Mouse (Mus musculus) MEL (cell line): ENCODE results near the gene Cnih3.
A peak's percentile ranks its signal among the peaks of the same experiment; 100 is the strongest.

Experiments
- CHD1 ChIP-seq: IDR thresholded peaks from 2 replicates; pipeline ENCODE4 v1.6.1; 2012; ENCODE audit warnings: low read depth, mild to moderate bottlenecking, inconsistent platforms, low read length, improper control_type of control experiment
- CTCF ChIP-seq, 3 experiments: IDR thresholded peaks in 2 of 3; conservative IDR thresholded peaks in 1 of 3; 2 replicates each; pipeline ENCODE4 v1.5.1; 2011 to 2012; ENCODE audit warnings: low read length in 3 of 3, low read depth in 2 of 3, mild to moderate bottlenecking in 2 of 3, improper control_type of control experiment in 1 of 3, inconsistent platforms in 1 of 3, mixed read lengths in 1 of 3, moderate library complexity in 1 of 3; ENCODE audit not compliant: control insufficient read depth in 1 of 3, insufficient read depth in 1 of 3, poor library complexity in 1 of 3, severe bottlenecking in 1 of 3
- E2F4 ChIP-seq: IDR thresholded peaks from 2 replicates; pipeline ENCODE4 v1.6.1; 2011; ENCODE audit warnings: low read depth, low read length, improper control_type of control experiment, borderline replicate concordance
- ELF1 ChIP-seq: IDR thresholded peaks from 2 replicates; pipeline ENCODE4 v1.6.1; 2014; ENCODE audit warnings: low read depth, mild to moderate bottlenecking, inconsistent platforms, low read length, improper control_type of control experiment, moderate library complexity
- EP300 ChIP-seq, 2 experiments: IDR thresholded peaks; 2 replicates each; pipeline ENCODE4 v1.6.1; 2011; ENCODE audit warnings: improper control_type of control experiment in 2 of 2, low read length in 2 of 2, low read depth in 1 of 2, mild to moderate bottlenecking in 1 of 2
- JUND ChIP-seq: IDR thresholded peaks from 2 replicates; pipeline ENCODE4 v1.6.1; 2011; ENCODE audit warnings: low read depth, mild to moderate bottlenecking, improper control_type of control experiment, low read length
- MAFK ChIP-seq: IDR thresholded peaks from 2 replicates; pipeline ENCODE4 v1.6.1; 2011; ENCODE audit warnings: low read depth, mild to moderate bottlenecking, low read length, improper control_type of control experiment, borderline replicate concordance
- MXI1 ChIP-seq: IDR thresholded peaks from 2 replicates; pipeline ENCODE4 v1.6.1; 2011; ENCODE audit warnings: mild to moderate bottlenecking, low read depth, low read length, improper control_type of control experiment
- POLR2A ChIP-seq, 2 experiments: IDR thresholded peaks; 2 replicates each; pipeline ENCODE4 v1.6.1; 2011 to 2012; ENCODE audit warnings: low read length in 2 of 2, mild to moderate bottlenecking in 2 of 2, control low read depth in 1 of 2, improper control_type of control experiment in 1 of 2, low read depth in 1 of 2, moderate library complexity in 1 of 2; ENCODE audit not compliant: control insufficient read depth in 1 of 2, insufficient read depth in 1 of 2, poor library complexity in 1 of 2
- USF2 ChIP-seq, 2 experiments: IDR thresholded peaks; 2 replicates each; pipeline ENCODE4 v1.6.1; 2011 to 2012; ENCODE audit warnings: improper control_type of control experiment in 2 of 2, low read length in 2 of 2, borderline replicate concordance in 1 of 2, inconsistent platforms in 1 of 2, low read depth in 1 of 2, mild to moderate bottlenecking in 1 of 2; ENCODE audit not compliant: insufficient read depth in 1 of 2
- ZNF384 ChIP-seq: IDR thresholded peaks from 2 replicates; pipeline ENCODE4 v1.6.1; 2012; ENCODE audit warnings: low read depth, mild to moderate bottlenecking, inconsistent platforms, low read length, improper control_type of control experiment

DNA sequence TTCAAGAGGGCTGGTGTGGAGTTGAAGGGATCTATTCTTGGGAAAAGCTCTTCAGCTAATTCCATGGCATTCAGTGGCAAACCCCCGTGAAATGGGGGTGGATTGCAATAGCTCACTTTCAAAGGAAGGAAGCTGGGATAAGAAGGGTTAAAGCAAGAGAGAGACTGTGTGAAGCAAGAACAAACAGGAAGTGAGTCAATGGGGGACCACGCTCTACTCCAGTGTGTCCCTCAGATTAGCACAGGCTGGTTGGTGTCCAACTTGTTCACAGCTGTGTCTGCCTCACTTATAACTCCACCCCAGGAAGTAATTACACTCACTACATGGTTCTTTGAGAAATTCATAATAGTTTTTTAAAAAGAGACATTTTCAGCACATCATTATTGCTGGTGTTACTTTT lies 19.8 kb upstream of the Cnih3 start:
- TF ChIP-seq MXI1 (peak; percentile 51; the same call in 1 of the 2 replicates), POLR2A (IDR thresholded peaks at IDR 0.05; ENCODE audit: control insufficient read depth in 1 of 2, insufficient read depth in 1 of 2, low read depth in 1 of 2, low read length in 2 of 2, poor library complexity in 1 of 2) (no peak), CHD1 (no peak), E2F4 (no peak), CTCF (IDR thresholded peaks at IDR 0.05 in 2 of 3, conservative IDR thresholded peaks at IDR 0.05 in 1 of 3; ENCODE audit: control insufficient read depth in 1 of 3, insufficient read depth in 1 of 3, low read depth in 2 of 3, low read length in 3 of 3, poor library complexity in 1 of 3, severe bottlenecking in 1 of 3) (no peak), ELF1 (peak; percentile 74), USF2 (IDR thresholded peaks at IDR 0.05; ENCODE audit: borderline replicate concordance in 1 of 2, insufficient read depth in 1 of 2, low read depth in 1 of 2, low read length in 2 of 2) (no peak), ZNF384 (no peak), MAFK (no peak), JUND (no peak; the same call in 1 of the 2 replicates), EP300 (IDR thresholded peaks at IDR 0.05; ENCODE audit: low read depth in 1 of 2, low read length in 2 of 2) (peak; percentile 84 to 88)
